Mouse (Mus musculus) liver, postnatal 0 days (tissue): ENCODE results near the gene Fam76b. TPM values are rescaled to one million over a fixed set of nuclear protein-coding genes. Genes with fewer than 3 reads are reported as not detected.
A peak's percentile ranks its signal among the peaks of the same experiment; 100 is the strongest.

Experiments used
- ATAC-seq: fragments of 200-750 bp; cut with Nextera tagmentation; 2 replicates; pipeline ENCODE4 v1.8.0; 2017; ENCODE audit warnings: mild to moderate bottlenecking, moderate library complexity
- DNase-seq: peaks from one replicate; pipeline ENCODE4 v3.0.0-alpha.2; 2016
- H3K27ac ChIP-seq: fragments of 300-500 bp; sonication (generic); 2 replicates; pipeline ENCODE4 v1.5.1; 2014; ENCODE audit warnings: antibody characterized with exemption, moderate library complexity, mild to moderate bottlenecking, low read depth
- H3K27me3 ChIP-seq: fragments of 300-500 bp; sonication (generic); 2 replicates; pipeline ENCODE4 v1.6.1; 2014; ENCODE audit warnings: low read length, control low read depth, mixed read lengths; ENCODE audit not compliant: insufficient read depth
- H3K36me3 ChIP-seq: fragments of 300-500 bp; sonication (generic); replicated peaks from 2 replicates; pipeline ENCODE4 v1.6.1; 2014; ENCODE audit warnings: mild to moderate bottlenecking, control low read depth, low read length, moderate library complexity, mixed read lengths; ENCODE audit not compliant: insufficient read depth
- H3K4me1 ChIP-seq: fragments of 300-500 bp; sonication (generic); 2 replicates; pipeline ENCODE4 v1.6.1; 2014; ENCODE audit warnings: antibody characterized with exemption, mild to moderate bottlenecking, control low read depth; ENCODE audit not compliant: insufficient read depth
- H3K4me2 ChIP-seq: fragments of 300-500 bp; sonication (generic); 2 replicates; pipeline ENCODE4 v1.6.1; 2014; ENCODE audit warnings: low read depth, mild to moderate bottlenecking, low read length, moderate library complexity, mixed read lengths
- H3K4me3 ChIP-seq: fragments of 300-500 bp; sonication (generic); 2 replicates; pipeline ENCODE4 v1.5.1; 2014; ENCODE audit warnings: low read depth, low read length
- H3K9ac ChIP-seq: fragments of 300-500 bp; sonication (generic); replicated peaks from 2 replicates; pipeline ENCODE4 v1.6.1; 2014; ENCODE audit warnings: mild to moderate bottlenecking, moderate library complexity
- H3K9me3 ChIP-seq: fragments of 300-500 bp; sonication (generic); 2 replicates; pipeline ENCODE4 v1.6.1; 2016; ENCODE audit warnings: mild to moderate bottlenecking, control low read depth, low read length, mixed read lengths
- CTCF ChIP-seq: sonication (generic); IDR thresholded peaks from 2 replicates; pipeline ENCODE4 v1.5.1; 2016; ENCODE audit warnings: antibody characterized with exemption, low read depth
- EP300 ChIP-seq: IDR thresholded peaks from 2 replicates; pipeline ENCODE4 v1.6.1; 2016; ENCODE audit warnings: antibody characterized with exemption, low read depth, mild to moderate bottlenecking
- WGBS: fragments of 180-500 bp; shearing (Covaris S2); extraction: QIAGEN DNeasy Blood & Tissue Kit; methylation state at CpG from one replicate; pipeline ENCODE4 v1.1.7; 2014; ENCODE audit not compliant: insufficient replicate concordance; 5-methylcytosine and 5-hydroxymethylcytosine counted together
- polyA plus RNA-seq: library from polyadenylated mRNA; unstranded; fragments of >200 nt; fragmentation: Nextera tagmentation; extraction: Ambion mirVana; gene quantifications from 2 replicates; pipeline ENCODE4 v1.2.1, GENCODE M21; 2015

The Fam76b gene
- polyA plus RNA-seq, 1 experiment from 2014 or later: 6.9 TPM

- H3K9me3 ChIP-seq: no peaks in the 10 kb centered on the region
- DNase-seq (peak; percentile 95), ATAC-seq (peak; percentile 85)
- TF ChIP-seq CTCF: no peak
- TF ChIP-seq EP300: no peak
- under 1% methylated on average over 44 of the region's 44 CpGs for WGBS
- no peaks in the 10 kb centered on the region for H3K27me3 ChIP-seq
- peak within 1 kb of the TSS; percentile 99 for H3K27ac ChIP-seq
- peaks cover 21% of the 10 kb centered on the region for H3K4me1 ChIP-seq
- H3K9ac ChIP-seq: peak within 1 kb of the TSS; percentile 93
- H3K4me2 ChIP-seq: peak within 1 kb of the TSS; percentile 88
- H3K4me3 ChIP-seq: peak within 1 kb of the TSS; percentile 72
- peaks cover 17% of the 10 kb centered on the region for H3K36me3 ChIP-seq
Observed at GRCm38 (mm10) chr9:13826832-13827405, 597 bp upstream of the Fam76b start, which contains the start of gene Cep57. Gene Cep57, minus strand, starts transcription at chr9:13827107.

- no peaks in the 10 kb centered on the region for H3K9me3 ChIP-seq
- peak; percentile 9 for ATAC-seq
- under 1% methylated on average over 23 of the region's 23 CpGs for WGBS
- no peak for DNase-seq
- peak overlapping the region; percentile 72 for H3K4me3 ChIP-seq
- peak overlapping the region; percentile 99 for H3K27ac ChIP-seq
- TF ChIP-seq EP300 (no peak), CTCF (0 out of 2 replicates have a peak, but pooled peaks have one; percentile 11)
- H3K4me2 ChIP-seq: peak overlapping the region; percentile 88
- H3K4me1 ChIP-seq: peaks cover 21% of the 10 kb centered on the region
- H3K36me3 ChIP-seq: peaks cover 22% of the 10 kb centered on the region
- peak overlapping the region; percentile 93 for H3K9ac ChIP-seq
- no peaks in the 10 kb centered on the region for H3K27me3 ChIP-seq
Observed at GRCm38 (mm10) chr9:13828087-13828441, 548 bp downstream of the Fam76b start.

GRCm38 (mm10) chr9:13835256-13835655 lies 7.7 kb downstream of the Fam76b start:
- H3K4me2 ChIP-seq: no peak overlapping the region
- H3K4me3 ChIP-seq: no peak overlapping the region
- no peak overlapping the region for H3K27ac ChIP-seq
- H3K4me1 ChIP-seq: no peaks in the 10 kb centered on the region
- DNase-seq: no peak
- 58% methylated on average over 3 of the region's 3 CpGs for WGBS
- H3K9ac ChIP-seq: no peak overlapping the region
- no peak for TF ChIP-seq CTCF
- no peak for TF ChIP-seq EP300
- H3K36me3 ChIP-seq: peaks cover 83% of the 10 kb centered on the region
- no peaks in the 10 kb centered on the region for H3K9me3 ChIP-seq
- H3K27me3 ChIP-seq: no peaks in the 10 kb centered on the region
- ATAC-seq: no peak

GRCm38 (mm10) chr9:13836726-13837125 lies 9.2 kb downstream of the Fam76b start:
- no peaks in the 10 kb centered on the region for H3K9me3 ChIP-seq

GRCm38 (mm10) chr9:13847591-13847990 lies 20.1 kb downstream of the Fam76b start:
- WGBS: 71% methylated on average over 3 of the region's 3 CpGs
- TF ChIP-seq CTCF: no peak
- TF ChIP-seq EP300: no peak
- Histone ChIP-seq H3K4me3 (no peak overlapping the region), H3K9ac (no peak overlapping the region), H3K9me3 (no peaks in the 10 kb centered on the region), H3K36me3 (peaks cover 19% of the 10 kb centered on the region), H3K4me2 (no peak overlapping the region), H3K27ac (no peak overlapping the region), H3K27me3 (no peaks in the 10 kb centered on the region), H3K4me1 (no peaks in the 10 kb centered on the region)
- ATAC-seq (no peak), DNase-seq (no peak)

More at GRCm38 (mm10) chr9:13836726-13837125, 9.2 kb downstream of the Fam76b start:
- ATAC-seq (no peak), DNase-seq (no peak)
- no peak overlapping the region for H3K4me2 ChIP-seq
- no peaks in the 10 kb centered on the region for H3K27me3 ChIP-seq
- TF ChIP-seq EP300 (no peak), CTCF (no peak)
- WGBS: 40% methylated on average over 2 of the region's 2 CpGs
- no peak overlapping the region for H3K27ac ChIP-seq
- H3K9ac ChIP-seq: no peak overlapping the region
- H3K36me3 ChIP-seq: peaks cover 86% of the 10 kb centered on the region
- no peaks in the 10 kb centered on the region for H3K4me1 ChIP-seq
- no peak overlapping the region for H3K4me3 ChIP-seq

GRCm38 (mm10) chr9:13848481-13849480 lies 21.3 kb downstream of the Fam76b start:
- Histone ChIP-seq H3K4me3 (no peak overlapping the region), H3K36me3 (peaks cover 13% of the 10 kb centered on the region), H3K27ac (no peak overlapping the region), H3K27me3 (no peaks in the 10 kb centered on the region), H3K9ac (no peak overlapping the region), H3K4me2 (no peak overlapping the region), H3K4me1 (no peaks in the 10 kb centered on the region), H3K9me3 (no peaks in the 10 kb centered on the region)
- no peak for ATAC-seq
- WGBS: 86% methylated on average over 10 of the region's 10 CpGs
- DNase-seq: no peak
- TF ChIP-seq CTCF (peak; percentile 70), EP300 (no peak)
